Mouse (Mus musculus): Measurements from ENCODE around the gene Gm29735. TPM values are rescaled to one million over a fixed set of nuclear protein-coding genes. Genes with fewer than 3 reads are reported as not detected.

Gm29735 gene
- polyA plus RNA-seq, 1 experiment from 2014 or later = not detected

DNA sequence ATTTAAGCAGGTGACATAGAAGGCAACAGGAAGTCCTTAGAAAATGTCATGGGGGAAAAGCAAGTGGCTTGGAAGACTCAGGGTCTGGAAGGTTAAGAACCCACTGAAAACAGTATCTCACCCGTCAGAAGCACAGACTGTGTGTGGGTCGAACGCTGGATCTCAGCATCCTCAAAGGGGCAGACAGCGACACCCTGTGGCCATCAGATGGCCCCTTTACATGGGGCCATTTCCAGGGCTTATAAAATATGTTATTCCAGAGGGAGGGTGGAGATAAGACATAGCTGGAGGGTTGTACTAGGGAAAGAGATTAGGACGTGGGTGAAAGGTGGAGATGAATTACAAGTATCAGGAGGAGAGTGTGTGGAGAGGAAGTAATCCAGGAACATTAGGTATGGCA lies 37.3 kb downstream of the Gm29735 start:
- Histone ChIP-seq H3K9ac (no peak overlapping the region), H3K4me1 (no peaks in the 10 kb centered on the region), H3K36me3 (no peaks in the 10 kb centered on the region), H3K9me3 (no peaks in the 10 kb centered on the region), H3K4me3 (no peak overlapping the region), H3K4me2 (no peak overlapping the region), H3K27ac (no peak overlapping the region), H3K27me3 (no peaks in the 10 kb centered on the region; the same call in 1 of the 2 replicates)
- ATAC-seq (ENCODE audit: insufficient number of reproducible peaks, insufficient read depth, low FRiP score, low TSS enrichment, low read depth) = no peak
- 16% methylated on average over 5 of the region's 5 CpGs for WGBS

Other genes with a start within 250 kb of the Gm29735 start
- 40.9 and 42.6 TPM in 2 replicates for gene Tollip, start 238.6 kb downstream of the Gm29735 start, polyA plus RNA-seq (2015; fragmentation: Nextera tagmentation; extraction: Ambion mirVana)
- gene Brsk2, start 207.4 kb downstream of the Gm29735 start, polyA plus RNA-seq (2015; fragmentation: Nextera tagmentation; extraction: Ambion mirVana) = 1.1 and 1.2 TPM in 2 replicates
- 66.1 and 69.2 TPM in 2 replicates for gene Mob2, start 96.0 kb downstream of the Gm29735 start, polyA plus RNA-seq (2015; fragmentation: Nextera tagmentation; extraction: Ambion mirVana)
- gene Dusp8, start 61.3 kb downstream of the Gm29735 start, polyA plus RNA-seq (2015; fragmentation: Nextera tagmentation; extraction: Ambion mirVana) = 2.4 and 2.6 TPM in 2 replicates
- not detected in 2 replicates for gene Gm45618, start 36.4 kb downstream of the Gm29735 start, polyA plus RNA-seq (2015; fragmentation: Nextera tagmentation; extraction: Ambion mirVana)
- not detected in 2 replicates for gene Gm39115, start 21.1 kb downstream of the Gm29735 start, polyA plus RNA-seq (2015; fragmentation: Nextera tagmentation; extraction: Ambion mirVana)
- not detected in 2 replicates for gene Gm45337, start 12.5 kb downstream of the Gm29735 start, polyA plus RNA-seq (2015; fragmentation: Nextera tagmentation; extraction: Ambion mirVana)
- gene Gm4553, start 8.6 kb upstream of the Gm29735 start, polyA plus RNA-seq (2015; fragmentation: Nextera tagmentation; extraction: Ambion mirVana) = not detected in 2 replicates
- gene Krtap5-2, start 18.9 kb upstream of the Gm29735 start, polyA plus RNA-seq (2015; fragmentation: Nextera tagmentation; extraction: Ambion mirVana) = not detected in 2 replicates
- not detected in 2 replicates for gene Gm10153, start 33.3 kb upstream of the Gm29735 start, polyA plus RNA-seq (2015; fragmentation: Nextera tagmentation; extraction: Ambion mirVana)
- not detected in 2 replicates for gene Krtap5-3, start 44.3 kb upstream of the Gm29735 start, polyA plus RNA-seq (2015; fragmentation: Nextera tagmentation; extraction: Ambion mirVana)
- not detected in 2 replicates for gene Gm7579, start 54.7 kb upstream of the Gm29735 start, polyA plus RNA-seq (2015; fragmentation: Nextera tagmentation; extraction: Ambion mirVana)
- not detected in 2 replicates for gene Krtap5-5, start 72.9 kb upstream of the Gm29735 start, polyA plus RNA-seq (2015; fragmentation: Nextera tagmentation; extraction: Ambion mirVana)
- gene Gm40460, start 84.0 kb upstream of the Gm29735 start, polyA plus RNA-seq (2015; fragmentation: Nextera tagmentation; extraction: Ambion mirVana) = not detected in 2 replicates
- not detected in 2 replicates for gene Gm2431, start 101.2 kb upstream of the Gm29735 start, polyA plus RNA-seq (2015; fragmentation: Nextera tagmentation; extraction: Ambion mirVana)
- gene Gm4559, start 117.2 kb upstream of the Gm29735 start, polyA plus RNA-seq (2015; fragmentation: Nextera tagmentation; extraction: Ambion mirVana) = not detected in 2 replicates
- gene Krtap5-1, start 140.0 kb upstream of the Gm29735 start, polyA plus RNA-seq (2015; fragmentation: Nextera tagmentation; extraction: Ambion mirVana) = not detected in 2 replicates
- not detected in 2 replicates for gene Krtap5-4, start 146.4 kb upstream of the Gm29735 start, polyA plus RNA-seq (2015; fragmentation: Nextera tagmentation; extraction: Ambion mirVana)
- 2.5 and 3.3 TPM in 2 replicates for gene Ifitm10, start 216.6 kb upstream of the Gm29735 start, polyA plus RNA-seq (2015; fragmentation: Nextera tagmentation; extraction: Ambion mirVana)
- not detected in 2 replicates for gene Gm49369, start 225.6 kb upstream of the Gm29735 start, polyA plus RNA-seq (2015; fragmentation: Nextera tagmentation; extraction: Ambion mirVana)
- gene Ctsd, start 230.9 kb upstream of the Gm29735 start, polyA plus RNA-seq (2015; fragmentation: Nextera tagmentation; extraction: Ambion mirVana) = 210 and 222 TPM in 2 replicates

Data from embryonic facial prominence, embryonic 13.5 days (tissue).